Mouse (Mus musculus): ENCODE measurements around the gene Lipe.

Gene Lipe

DNA sequence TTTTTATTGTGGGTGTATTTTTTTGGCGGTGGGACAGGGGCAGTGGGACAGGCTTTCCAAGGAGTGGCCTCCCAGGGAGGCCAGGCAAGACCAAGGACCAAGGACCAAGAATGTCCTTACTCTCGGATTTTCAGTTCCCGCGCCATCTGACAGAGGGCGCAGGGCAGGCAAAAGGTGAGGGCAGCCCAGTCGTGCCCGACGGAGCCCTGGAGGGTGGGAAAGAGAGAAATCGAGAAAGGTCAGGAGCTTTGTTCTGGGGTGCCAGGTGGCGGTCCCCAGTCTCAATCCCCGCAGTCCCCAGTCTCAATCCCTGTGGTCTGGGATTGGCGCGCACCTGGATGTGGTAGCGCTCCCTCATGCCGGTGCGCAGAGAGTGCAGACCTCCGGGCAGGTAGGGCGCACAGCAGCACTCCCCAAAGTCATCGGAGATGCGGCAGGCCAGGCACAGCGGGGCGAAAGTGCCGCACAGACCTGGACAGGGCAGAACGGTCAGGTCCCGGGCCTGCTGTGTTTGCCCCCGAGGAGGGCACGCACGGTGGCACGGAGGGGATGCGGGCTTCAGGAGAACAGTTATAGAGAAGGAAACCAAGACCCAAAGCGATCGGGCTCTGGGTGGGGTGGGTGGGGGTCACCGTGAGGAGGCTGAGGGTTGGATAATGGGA is 30.7 kb downstream of the Lipe start:
- in situ Hi-C loops (cut with MboI; ENCODE audit: low sequenced_read_pairs), result no loop called here

DNA sequence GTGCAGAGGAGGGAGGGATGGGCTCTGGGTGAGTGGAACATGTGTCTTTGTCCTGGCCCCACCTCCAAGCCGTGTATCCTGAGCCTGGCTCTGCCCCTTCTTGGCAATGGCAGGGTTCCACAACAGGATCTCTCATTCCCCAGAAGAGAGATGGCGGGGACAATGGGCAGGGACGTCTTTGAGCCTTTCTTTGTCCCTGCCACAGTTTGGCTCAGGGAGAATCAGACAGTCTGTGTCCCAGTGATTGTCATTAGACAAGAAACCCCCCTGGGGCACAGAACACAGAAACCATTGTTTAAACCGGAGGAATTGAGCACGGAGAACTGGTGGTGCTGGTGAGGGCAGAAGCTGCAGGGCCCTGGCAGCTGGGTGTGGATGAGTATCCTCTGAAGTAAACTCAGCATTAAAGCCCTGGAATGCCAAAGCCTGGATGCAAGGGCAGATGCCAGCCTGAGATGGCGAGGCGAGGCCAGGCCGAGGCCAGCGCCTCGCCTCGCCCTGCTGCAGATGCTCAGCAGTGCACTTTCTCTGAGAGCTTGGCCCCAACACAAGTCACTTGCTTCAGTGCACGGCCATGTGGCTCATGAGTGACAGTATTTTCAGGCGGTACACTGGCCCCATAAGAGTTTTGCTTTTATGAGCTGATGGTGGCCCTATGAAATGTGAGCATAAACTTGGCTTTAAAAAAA is 32.4 kb downstream of the Lipe start:
- in situ Hi-C loops (cut with MboI; ENCODE audit: low sequenced_read_pairs), result no loop called here

DNA sequence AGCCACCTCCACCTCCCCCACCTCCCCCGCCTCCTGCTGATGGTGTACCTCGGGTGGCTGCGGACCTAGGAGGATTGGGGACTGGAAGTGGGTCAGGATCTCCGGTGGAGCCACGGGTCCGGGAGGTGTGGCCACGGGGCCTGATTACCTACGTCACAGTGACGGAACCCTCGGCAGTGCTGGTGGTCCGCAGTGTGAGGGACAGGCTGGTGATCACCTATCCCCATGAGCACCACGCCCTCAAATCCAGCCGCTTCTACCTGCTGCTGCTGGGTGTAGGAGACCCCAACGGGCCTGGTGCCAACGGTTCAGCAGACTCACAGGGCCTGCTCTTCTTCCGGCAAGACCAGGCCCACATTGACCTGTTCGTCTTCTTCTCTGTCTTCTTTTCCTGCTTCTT is 34.9 kb downstream of the Lipe start:
- in situ Hi-C loops (cut with MboI; ENCODE audit: low sequenced_read_pairs), result no loop called here

DNA sequence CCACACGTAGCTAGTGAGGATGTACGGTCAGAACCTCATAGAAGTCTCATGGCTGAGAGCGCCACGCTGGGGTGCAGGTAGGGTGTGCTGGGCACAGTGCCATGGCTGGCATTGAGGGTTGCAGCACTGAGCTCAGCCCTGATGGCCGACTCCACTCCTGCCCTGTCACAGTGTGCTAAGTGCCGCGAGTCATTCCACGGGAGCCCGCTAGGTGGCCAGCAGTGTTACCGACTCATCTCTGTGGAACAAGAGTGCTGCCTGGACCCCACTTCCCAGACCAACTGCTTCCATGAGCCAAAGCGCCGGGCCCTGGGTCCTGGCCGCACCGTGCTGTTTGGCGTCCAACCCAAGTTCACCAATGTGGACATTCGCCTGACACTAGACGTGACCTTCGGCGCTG is 35.4 kb downstream of the Lipe start:
- in situ Hi-C loops (cut with MboI; ENCODE audit: low sequenced_read_pairs), result no loop called here

DNA sequence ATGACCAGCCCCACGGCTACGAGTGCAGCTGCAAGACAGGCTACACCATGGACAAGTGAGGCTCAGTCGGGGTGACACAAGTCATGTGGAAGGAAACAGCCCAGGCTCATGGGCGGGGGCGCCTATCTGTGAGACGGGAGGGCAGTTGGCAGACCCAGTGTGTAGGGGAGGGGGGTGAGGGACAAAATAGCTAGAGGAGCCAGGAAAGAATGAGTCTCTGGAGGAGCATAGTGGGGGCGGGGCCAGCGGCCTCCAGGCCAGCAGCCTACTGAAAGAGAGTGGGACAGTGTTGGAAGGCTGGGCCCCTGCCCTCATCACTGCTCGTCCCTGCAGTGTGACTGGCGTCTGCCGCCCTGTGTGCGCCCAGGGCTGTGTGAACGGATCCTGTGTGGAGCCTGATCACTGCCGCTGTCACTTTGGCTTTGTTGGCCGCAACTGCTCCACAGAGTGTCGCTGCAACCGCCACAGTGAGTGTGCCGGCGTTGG is 39.7 kb downstream of the Lipe start:
- in situ Hi-C loops (cut with MboI; ENCODE audit: low sequenced_read_pairs), result no loop called here

DNA sequence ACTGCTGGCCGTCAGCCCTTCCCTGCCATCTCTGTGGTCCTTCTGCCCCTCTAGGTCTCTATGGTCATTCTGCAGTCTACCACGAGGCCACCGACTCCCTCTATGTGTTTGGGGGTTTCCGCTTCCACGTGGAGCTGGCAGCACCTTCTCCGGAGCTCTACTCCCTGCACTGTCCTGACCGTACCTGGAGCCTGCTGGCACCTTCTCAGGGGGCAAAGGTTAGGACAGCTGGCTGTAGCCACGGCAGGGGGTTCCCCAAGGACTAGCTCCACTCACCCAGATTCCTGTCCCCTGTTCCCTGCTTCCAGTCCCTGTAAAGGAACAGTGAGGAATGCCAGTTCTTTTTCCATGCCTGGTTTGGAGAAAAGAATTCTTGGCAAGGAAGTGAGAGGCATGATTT is 49.6 kb downstream of the Lipe start:
- in situ Hi-C loops (cut with MboI; ENCODE audit: low sequenced_read_pairs), result no loop called here

DNA sequence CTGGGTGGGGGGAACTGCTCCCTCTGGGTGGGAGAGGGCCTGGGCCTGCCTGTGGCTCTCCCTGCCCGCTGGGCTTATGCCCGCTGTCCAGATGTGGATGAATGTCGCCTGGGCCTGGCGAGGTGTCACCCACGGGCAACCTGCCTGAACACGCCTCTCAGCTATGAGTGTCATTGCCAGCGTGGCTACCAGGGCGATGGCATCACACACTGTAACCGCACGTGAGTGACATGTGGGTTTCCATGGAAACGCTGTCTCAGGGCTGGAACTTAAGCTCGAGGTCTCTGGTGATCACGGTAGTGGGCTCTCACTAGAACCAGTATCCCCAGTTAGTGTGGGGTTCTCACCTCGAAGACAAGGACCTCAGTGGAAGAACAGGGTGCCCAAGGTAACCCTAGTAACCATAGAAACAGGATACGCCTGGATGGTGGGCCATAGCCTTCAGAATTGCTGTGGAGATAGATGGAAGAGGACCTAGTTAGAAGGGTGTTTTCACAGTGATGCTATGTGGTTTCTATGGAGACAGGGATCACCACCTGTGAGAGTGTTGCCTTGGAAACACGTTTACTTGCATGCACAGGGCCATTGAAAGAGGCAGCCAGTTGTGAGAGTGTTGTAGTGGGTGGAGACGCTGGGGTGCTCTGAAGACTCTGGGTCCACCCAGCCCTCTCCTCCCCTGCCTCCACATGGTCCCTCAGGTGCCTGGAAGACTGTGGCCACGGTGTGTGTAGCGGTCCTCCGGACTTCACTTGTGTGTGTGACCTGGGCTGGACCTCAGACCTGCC is 57.3 kb downstream of the Lipe start:
- in situ Hi-C loops (cut with MboI; ENCODE audit: low sequenced_read_pairs), result no loop called here

DNA sequence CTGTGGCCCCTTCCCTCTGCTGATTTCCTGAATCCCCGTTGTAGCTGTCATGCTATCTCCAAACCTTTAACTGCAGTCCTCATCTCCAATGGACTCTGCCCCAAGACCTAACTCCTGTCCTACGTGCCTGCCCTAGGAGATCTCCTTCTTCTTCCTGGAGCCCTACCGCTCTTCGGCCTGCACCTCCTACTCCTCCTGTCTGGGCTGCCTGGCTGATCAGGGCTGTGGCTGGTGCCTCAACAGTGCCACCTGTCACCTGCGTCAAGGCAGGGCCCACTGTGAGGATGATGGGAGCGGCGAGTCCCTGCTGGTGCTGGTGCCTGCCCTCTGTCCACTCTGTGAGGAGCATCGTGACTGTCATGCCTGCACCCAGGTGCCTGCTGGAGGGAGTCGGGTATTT is 59.2 kb downstream of the Lipe start:
- in situ Hi-C loops (cut with MboI; ENCODE audit: low sequenced_read_pairs), result no loop called here

DNA sequence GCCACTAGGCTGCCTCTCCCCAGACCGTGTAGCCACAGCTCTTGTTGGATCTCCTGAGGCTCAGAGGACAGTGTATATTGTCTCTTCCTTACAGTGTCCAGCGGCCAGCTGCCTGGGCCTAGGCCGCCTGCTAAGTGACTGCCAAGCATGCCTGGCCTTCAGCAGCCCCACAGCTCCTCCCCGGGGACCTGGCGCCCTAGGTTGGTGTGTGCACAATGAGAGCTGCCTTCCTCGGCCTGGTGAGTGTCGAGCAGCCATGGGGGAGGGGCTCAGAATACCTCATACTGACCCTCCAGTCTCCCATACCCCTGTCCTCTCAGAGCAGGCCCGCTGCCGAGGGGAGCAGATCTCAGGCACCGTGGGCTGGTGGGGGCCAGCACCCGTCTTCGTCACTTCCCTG is 64.0 kb downstream of the Lipe start:
- in situ Hi-C loops (cut with MboI; ENCODE audit: low sequenced_read_pairs), result no loop called here

DNA sequence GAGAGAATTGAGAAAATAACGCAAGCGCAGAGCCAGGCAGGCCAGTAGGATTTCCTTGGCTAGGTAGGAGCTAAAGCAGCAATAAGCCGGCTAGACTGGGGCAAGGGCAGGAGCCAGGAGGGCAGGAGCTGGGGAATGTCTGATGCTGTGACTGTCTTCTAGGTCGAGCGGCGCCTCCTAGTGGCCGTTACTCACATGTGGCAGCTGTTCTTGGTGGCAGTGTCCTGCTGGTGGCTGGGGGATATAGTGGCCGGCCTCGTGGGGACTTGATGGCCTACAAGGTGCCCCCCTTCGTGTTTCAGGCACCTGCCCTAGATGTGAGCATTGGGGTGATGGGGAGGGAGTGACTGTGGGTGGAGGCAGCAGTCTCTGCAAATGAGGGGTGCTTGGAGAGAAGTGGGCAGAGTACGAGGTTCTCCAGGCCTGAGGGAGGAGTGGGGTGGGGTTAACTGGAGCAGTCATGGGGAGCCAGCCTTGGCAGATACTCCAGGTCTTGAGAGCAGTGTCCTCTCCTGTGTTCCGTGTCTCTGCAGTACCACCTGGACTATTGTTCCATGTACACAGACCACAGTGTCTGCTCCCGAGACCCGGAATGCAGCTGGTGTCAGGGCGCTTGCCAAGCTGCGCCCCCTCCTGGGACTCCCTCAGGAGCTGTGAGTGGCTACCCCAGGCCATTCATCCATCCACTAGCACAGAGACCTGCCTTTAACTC is 64.8 kb downstream of the Lipe start:
- in situ Hi-C loops (cut with MboI; ENCODE audit: low sequenced_read_pairs), result no loop called here

Data from CH12F3 (cell line).